Mouse (Mus musculus): ENCODE measurements around the gene Stmn1. TPM values are rescaled to one million over a fixed set of nuclear protein-coding genes. Genes with fewer than 3 reads are reported as not detected.

The Stmn1 gene
- 2,052 and 2,688 TPM in 2 replicates for polyA plus RNA-seq (2012; rRNA removed)

GRCm38 (mm10) chr4:134468215-134468575 is at the start of gene Stmn1:
Gene Stmn1 (plus strand): TSS chr4:134468320.

DNA sequence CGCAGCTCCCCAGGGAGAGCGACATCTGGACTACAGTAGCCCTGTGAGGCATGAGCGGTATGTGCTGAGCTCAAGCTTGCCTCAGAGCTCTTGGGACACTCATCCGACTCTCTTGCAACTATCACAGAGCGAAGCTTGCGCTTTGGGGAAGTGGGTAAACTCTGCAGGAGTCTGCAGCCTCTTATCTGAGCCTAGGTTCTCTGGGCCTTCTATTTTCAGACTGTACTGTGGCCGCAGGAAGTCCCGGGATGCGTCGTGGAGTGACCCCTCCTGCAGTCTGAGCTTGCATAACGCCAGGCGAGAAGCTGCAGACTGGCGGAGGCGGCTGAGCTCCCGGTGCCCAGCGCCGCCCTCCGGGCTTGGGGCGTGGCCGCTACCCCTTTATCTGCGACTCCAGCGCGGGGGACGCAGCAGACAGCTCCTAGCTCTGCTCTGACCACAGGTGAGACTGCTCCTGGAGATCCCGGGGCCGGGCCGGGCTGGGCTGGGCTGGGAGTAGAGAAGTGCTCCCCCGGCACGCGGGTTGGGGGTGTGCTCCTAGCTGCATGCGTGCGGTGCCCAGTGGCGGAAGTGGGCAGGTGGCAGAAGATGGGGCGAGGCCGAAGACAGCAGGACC is 28.6 kb downstream of the Stmn1 start, which contains the start of gene Paqr7:
Paqr7 (plus strand) TSS at position 103 of the 616 bp plus-strand sequence.

GRCm38 (mm10) chr4:134510845-134511411 is 42.8 kb downstream of the Stmn1 start, which contains the start of gene Aunip:
Gene Aunip (plus strand): TSS chr4:134510999.

Other genes with a start within 250 kb of the Stmn1 start
- gene Catsper4, start 240.9 kb upstream of the Stmn1 start, polyA plus RNA-seq (2012; rRNA removed) = 0.09 and 0.14 TPM in 2 replicates
- 0.35 and 0.74 TPM in 2 replicates for gene Cnksr1, start 229.9 kb upstream of the Stmn1 start, polyA plus RNA-seq (2012; rRNA removed)
- 0.11 TPM in 1 of 2 replicates, not detected in the other for gene E130218I03Rik, start 224.7 kb upstream of the Stmn1 start, polyA plus RNA-seq (2012; rRNA removed)
- 14.1 and 14.4 TPM in 2 replicates for gene Zfp593, start 222.7 kb upstream of the Stmn1 start, polyA plus RNA-seq (2012; rRNA removed)
- 0.14 and 0.25 TPM in 2 replicates for gene Gm30191, start 221.4 kb upstream of the Stmn1 start, polyA plus RNA-seq (2012; rRNA removed)
- gene Grrp1, start 214.2 kb upstream of the Stmn1 start, polyA plus RNA-seq (2012; rRNA removed) = 21.6 and 22.1 TPM in 2 replicates
- gene Pdik1l, start 180.4 kb upstream of the Stmn1 start, polyA plus RNA-seq (2012; rRNA removed) = 17.9 and 19.9 TPM in 2 replicates
- gene Trim63, start 153.2 kb upstream of the Stmn1 start, polyA plus RNA-seq (2012; rRNA removed) = 0.36 and 0.60 TPM in 2 replicates
- 0.05 and 0.69 TPM in 2 replicates for gene Slc30a2, start 125.1 kb upstream of the Stmn1 start, polyA plus RNA-seq (2012; rRNA removed)
- 1.1 and 1.2 TPM in 2 replicates for gene Extl1, start 84.5 kb upstream of the Stmn1 start, polyA plus RNA-seq (2012; rRNA removed)
- gene Pafah2, start 72.0 kb upstream of the Stmn1 start, polyA plus RNA-seq (2012; rRNA removed) = 15.4 and 16.4 TPM in 2 replicates
- gene Paqr7, start 28.4 kb downstream of the Stmn1 start, polyA plus RNA-seq (2012; rRNA removed) = 27.0 and 28.2 TPM in 2 replicates
- gene Aunip, start 42.7 kb downstream of the Stmn1 start, polyA plus RNA-seq (2012; rRNA removed) = 1.6 and 2.1 TPM in 2 replicates
- gene Mtfr1l, start 67.1 kb downstream of the Stmn1 start, polyA plus RNA-seq (2012; rRNA removed) = 152 TPM in 2 replicates
- 29.5 and 30.2 TPM in 2 replicates for gene Selenon, start 83.8 kb downstream of the Stmn1 start, polyA plus RNA-seq (2012; rRNA removed)
- gene Man1c1, start 236.0 kb downstream of the Stmn1 start, polyA plus RNA-seq (2012; rRNA removed) = 5.1 and 5.7 TPM in 2 replicates